Comparison of ENCODE assay signal across 30 mouse cellular contexts in genomic region chr4:63105651-63106050, GRCm38 (mm10). TPM values are rescaled to one million over a fixed set of nuclear protein-coding genes. Genes with fewer than 3 reads are reported as not detected.
DNase-seq lines count a peak whose midpoint lies in the region; ATAC-seq and TF ChIP-seq lines count a peak whose summit lies in the region.
"Had no signal": no experiment of that assay in that cellular context is flagged by ENCODE, and none has a peak within 500 bp of the region (broad histone marks: within the 10 kb centered on the region; RNA-seq: fewer than 3 reads in every experiment).

No protein-coding gene starts in this region.

- peaks cover 20% of the 10 kb centered on the region for H3K36me3 ChIP-seq in forebrain, embryonic 14.5 days (ENCODE audit: control insufficient read depth, insufficient read depth, low read length)
- no peaks in the 10 kb centered on the region; the same call in none of the 2 replicates for H3K36me3 ChIP-seq in forebrain, postnatal 0 days (ENCODE audit: insufficient read depth)
- H3K36me3 ChIP-seq in midbrain, postnatal 0 days (ENCODE audit: insufficient read depth, low read length), result peaks cover 16% of the 10 kb centered on the region; the same call in 1 of the 2 replicates
- peaks cover 66% of the 10 kb centered on the region for H3K36me3 ChIP-seq in midbrain, embryonic 10.5 days
- peaks cover 56% of the 10 kb centered on the region for H3K36me3 ChIP-seq in limb, embryonic 10.5 days
- H3K36me3 ChIP-seq: G1E had no signal

- H3K4me3 ChIP-seq in forebrain, embryonic 14.5 days (ENCODE audit: low read depth, low read length), result no peak overlapping the region
- no peak overlapping the region for H3K4me3 ChIP-seq in forebrain, postnatal 0 days (ENCODE audit: low read depth, low read length)
- no peak overlapping the region for H3K4me3 ChIP-seq in midbrain, postnatal 0 days (ENCODE audit: low read depth, low read length)
- no peak overlapping the region for H3K4me3 ChIP-seq in midbrain, embryonic 10.5 days
- no peak overlapping the region for H3K4me3 ChIP-seq in limb, embryonic 10.5 days
- H3K4me3 ChIP-seq: embryonic facial prominence, embryonic 13.5 days; embryonic facial prominence, embryonic 15.5 days; erythroblast, embryonic 14.5 days; forebrain, embryonic 10.5 days; forebrain, embryonic 12.5 days; forebrain, embryonic 15.5 days had no signal

- no peak for ATAC-seq in forebrain, embryonic 14.5 days
- ATAC-seq in forebrain, postnatal 0 days, result no peak
- no peak for ATAC-seq in midbrain, postnatal 0 days (ENCODE audit: low FRiP score)
- ATAC-seq: activated CD4-positive, CD25-positive, alpha-beta regulatory T cell, adult 4 months; CD4-positive, CD25-positive, alpha-beta regulatory T cell, adult 4 months; forebrain, embryonic 15.5 days; Patski had no signal

- H3K27me3 ChIP-seq in forebrain, embryonic 14.5 days (replicated peaks; ENCODE audit: control insufficient read depth, insufficient read depth, low read length), result no peaks in the 10 kb centered on the region
- no peaks in the 10 kb centered on the region for H3K27me3 ChIP-seq in forebrain, postnatal 0 days (ENCODE audit: insufficient read depth, low read length)
- H3K27me3 ChIP-seq in midbrain, postnatal 0 days (ENCODE audit: insufficient read depth, low read length), result no peaks in the 10 kb centered on the region
- no peaks in the 10 kb centered on the region for H3K27me3 ChIP-seq in midbrain, embryonic 10.5 days (ENCODE audit: low read depth, poor library complexity, severe bottlenecking)
- no peaks in the 10 kb centered on the region for H3K27me3 ChIP-seq in limb, embryonic 10.5 days (ENCODE audit: low read depth, poor library complexity, severe bottlenecking)
- H3K27me3 ChIP-seq: embryonic facial prominence, embryonic 13.5 days; embryonic facial prominence, embryonic 15.5 days; forebrain, embryonic 12.5 days; forebrain, embryonic 15.5 days; Patski had no signal

- 88% methylated on average over 8 of the region's 8 CpGs for WGBS in forebrain, embryonic 14.5 days
- 84% methylated on average over 8 of the region's 8 CpGs for WGBS in forebrain, postnatal 0 days
- 90% methylated on average over 8 of the region's 8 CpGs for WGBS in midbrain, postnatal 0 days
- 98% methylated on average over 8 of the region's 8 CpGs for WGBS in midbrain, embryonic 10.5 days
- 96% methylated on average over 8 of the region's 8 CpGs for WGBS in limb, embryonic 10.5 days

- peak; percentile 15 for DNase-seq in forebrain, embryonic 14.5 days (ENCODE audit: low spot score)
- no peak for DNase-seq in forebrain, postnatal 0 days
- peak; percentile 2 for DNase-seq in midbrain, postnatal 0 days (ENCODE audit: low spot score)
- no peak for DNase-seq in midbrain, embryonic 10.5 days (ENCODE audit: low spot score)
- peak; percentile 44 for DNase-seq in R1 (ENCODE audit: low read depth, low spot score)
- DNase-seq in adrenal gland, adult 18-20 months (ENCODE audit: low spot score in 2 of 2), result no peak
- DNase-seq in limb, embryonic 10.5 days (ENCODE audit: low spot score), result no peak
- DNase-seq: adrenal gland, adult 2 months; adrenal gland, postnatal 10 days; adrenal gland, postnatal 25 days; B cell, adult 2 months; cerebellum, adult 11 months; cerebellum, adult 18-20 months; cerebellum, adult 8-10 months; cerebellum, adult 9-11 months; cerebellum, postnatal 14 days; cerebellum, postnatal 36 days; embryo, embryonic 11 days had no signal

- H3K4me1 ChIP-seq in forebrain, embryonic 14.5 days (ENCODE audit: control insufficient read depth, insufficient read depth, low read length), result no peaks in the 10 kb centered on the region
- H3K4me1 ChIP-seq in forebrain, postnatal 0 days (ENCODE audit: insufficient read depth), result no peaks in the 10 kb centered on the region
- no peaks in the 10 kb centered on the region for H3K4me1 ChIP-seq in midbrain, postnatal 0 days (ENCODE audit: insufficient read depth, low read length)
- H3K4me1 ChIP-seq in midbrain, embryonic 10.5 days, result no peaks in the 10 kb centered on the region
- H3K4me1 ChIP-seq in limb, embryonic 10.5 days, result no peaks in the 10 kb centered on the region
- H3K4me1 ChIP-seq: embryonic facial prominence, embryonic 13.5 days; embryonic facial prominence, embryonic 15.5 days; forebrain, embryonic 10.5 days; forebrain, embryonic 12.5 days; forebrain, embryonic 15.5 days had no signal

- no peaks in the 10 kb centered on the region for H3K9me3 ChIP-seq in forebrain, embryonic 14.5 days (replicated peaks; ENCODE audit: control insufficient read depth, low read length)
- H3K9me3 ChIP-seq in forebrain, postnatal 0 days (ENCODE audit: low read length), result no peaks in the 10 kb centered on the region
- H3K9me3 ChIP-seq in midbrain, postnatal 0 days (ENCODE audit: low read length), result no peaks in the 10 kb centered on the region
- no peaks in the 10 kb centered on the region for H3K9me3 ChIP-seq in midbrain, embryonic 10.5 days (replicated peaks)
- H3K9me3 ChIP-seq in limb, embryonic 10.5 days (replicated peaks), result no peaks in the 10 kb centered on the region
- H3K9me3 ChIP-seq: embryonic facial prominence, embryonic 13.5 days; embryonic facial prominence, embryonic 15.5 days; forebrain, embryonic 10.5 days; forebrain, embryonic 12.5 days; forebrain, embryonic 15.5 days had no signal

- H3K4me2 ChIP-seq in forebrain, embryonic 14.5 days (ENCODE audit: low read length), result no peak overlapping the region
- no peak overlapping the region for H3K4me2 ChIP-seq in forebrain, postnatal 0 days (ENCODE audit: low read depth)
- H3K4me2 ChIP-seq in midbrain, postnatal 0 days (ENCODE audit: low read depth, low read length, poor library complexity, severe bottlenecking), result no peak overlapping the region
- H3K4me2 ChIP-seq: embryonic facial prominence, embryonic 13.5 days; embryonic facial prominence, embryonic 15.5 days; forebrain, embryonic 12.5 days; forebrain, embryonic 15.5 days had no signal

- no peak overlapping the region for H3K27ac ChIP-seq in forebrain, embryonic 14.5 days (ENCODE audit: low read depth, low read length)
- no peak overlapping the region for H3K27ac ChIP-seq in forebrain, postnatal 0 days (ENCODE audit: low read depth, low read length)
- no peak overlapping the region for H3K27ac ChIP-seq in midbrain, postnatal 0 days (ENCODE audit: low read depth, low read length)
- H3K27ac ChIP-seq in midbrain, embryonic 10.5 days (replicated peaks), result no peak overlapping the region
- no peak overlapping the region for H3K27ac ChIP-seq in limb, embryonic 10.5 days
- H3K27ac ChIP-seq: embryonic facial prominence, embryonic 13.5 days; embryonic facial prominence, embryonic 15.5 days; forebrain, embryonic 10.5 days; forebrain, embryonic 12.5 days; forebrain, embryonic 15.5 days had no signal

- TF ChIP-seq CTCF in forebrain, postnatal 0 days (IDR thresholded peaks at IDR 0.05; ENCODE audit: low read depth), result no peak
- TF ChIP-seq CTCF in midbrain, postnatal 0 days (IDR thresholded peaks at IDR 0.05), result no peak

- H3K9ac ChIP-seq in forebrain, embryonic 14.5 days (ENCODE audit: low read length), result no peak overlapping the region
- no peak overlapping the region for H3K9ac ChIP-seq in forebrain, postnatal 0 days
- no peak overlapping the region for H3K9ac ChIP-seq in midbrain, postnatal 0 days (replicated peaks; ENCODE audit: low read length, poor library complexity, severe bottlenecking)
- H3K9ac ChIP-seq: embryonic facial prominence, embryonic 13.5 days; embryonic facial prominence, embryonic 15.5 days; forebrain, embryonic 12.5 days; forebrain, embryonic 15.5 days had no signal

RNA-seq across cellular contexts. Expression of gene Ambp, which starts 48.9 kb away (rescaled TPM):
- polyA plus RNA-seq in forebrain, embryonic 14.5 days (2014; fragmentation: Nextera tagmentation; extraction: Ambion mirVana), result not detected in 2 replicates
- total RNA-seq in forebrain, postnatal 0 days (2014; rRNA removed), result not detected in 2 replicates
- not detected in 2 replicates for polyA plus RNA-seq in forebrain, postnatal 0 days (2015; fragmentation: Nextera tagmentation; extraction: Ambion mirVana)
- total RNA-seq in midbrain, postnatal 0 days (2014; rRNA removed), result not detected in 2 replicates
- polyA plus RNA-seq in midbrain, postnatal 0 days (2015; fragmentation: Nextera tagmentation; extraction: Ambion mirVana), result not detected in 2 replicates
- not detected in 2 replicates for polyA plus RNA-seq in midbrain, embryonic 10.5 days (2016; fragmentation: Nextera tagmentation; extraction: Ambion mirVana)
- total RNA-seq in adrenal gland, adult 18-20 months (2021), result under 1 TPM in 1 of 2 experiments, not detected in 1; 0.40 TPM
- 0.19 and 0.35 TPM in 2 replicates for polyA plus RNA-seq in limb, embryonic 10.5 days (2016; fragmentation: Nextera tagmentation; extraction: Ambion mirVana)
- total RNA-seq: adrenal gland, postnatal 25 days; CH12.LX; common myeloid progenitor, adult 5-6 weeks; G1E had no signal
- polyA plus RNA-seq: activated CD4-positive, CD25-positive, alpha-beta regulatory T cell, adult 4 months; CD4-positive, CD25-positive, alpha-beta regulatory T cell, adult 4 months; embryonic facial prominence, embryonic 13.5 days; forebrain, embryonic 10.5 days; forebrain, embryonic 12.5 days; forebrain, embryonic 15.5 days; G1E had no signal

Comparison
In these comparisons a context has a peak if more than half of its experiments do, and no peak if none do; other contexts are left out.
1. DNase-seq: peak in forebrain, embryonic 14.5 days (single experiment), midbrain, postnatal 0 days (single experiment) and R1 (single experiment); none in forebrain, postnatal 0 days (single experiment), midbrain, embryonic 10.5 days (single experiment), adrenal gland, adult 18-20 months (0 of 2) and limb, embryonic 10.5 days (single experiment).